Mouse (Mus musculus): ENCODE measurements around the gene Mcm2. TPM values are rescaled to one million over a fixed set of nuclear protein-coding genes. Genes with fewer than 3 reads are reported as not detected.

Mcm2 gene
- polyA plus RNA-seq, 1 experiment from 2014 or later: 101 TPM

DNA sequence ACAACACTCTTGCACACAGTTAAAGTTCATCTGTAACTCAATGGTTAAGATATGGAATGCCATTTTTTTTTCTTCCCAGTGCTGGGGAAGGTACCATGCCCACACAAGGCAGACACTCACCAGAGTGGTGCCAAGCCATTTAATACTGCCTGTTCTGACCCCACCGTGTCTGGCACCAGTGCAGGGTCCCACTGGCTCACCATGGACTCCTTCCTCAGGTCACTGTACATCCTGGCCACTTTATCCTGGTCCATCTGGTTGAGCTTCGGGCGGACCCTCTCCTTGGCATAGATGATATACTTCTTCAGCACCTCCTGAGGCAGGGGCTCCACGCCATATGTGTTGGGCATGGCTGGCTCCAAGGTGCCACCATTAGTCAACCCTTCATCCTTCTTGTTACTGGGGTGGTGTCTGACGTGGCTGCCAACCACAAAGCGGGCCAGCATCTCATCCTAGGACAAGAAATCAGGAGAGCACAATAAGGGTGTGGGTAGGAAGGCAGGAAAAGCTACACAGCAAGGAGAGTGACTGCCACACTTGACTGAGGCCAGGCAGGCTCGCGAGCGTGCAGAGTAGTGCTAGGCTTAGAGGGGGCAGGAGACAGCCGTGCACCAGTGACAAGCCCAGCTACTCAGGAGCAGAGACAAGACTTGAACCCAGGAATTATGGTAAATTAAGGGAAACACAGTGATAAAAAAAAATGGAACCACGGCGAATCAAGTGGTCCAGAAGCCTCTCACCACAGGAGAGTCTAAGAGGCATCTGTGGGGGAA lies 12.8 kb downstream of the Mcm2 start:
- Histone ChIP-seq H3K27me3 (replicated peaks; ENCODE audit: control insufficient read depth, insufficient read depth, low read length) (no peaks in the 10 kb centered on the region), H3K36me3 (ENCODE audit: control insufficient read depth, insufficient read depth, low read length) (peaks cover 25% of the 10 kb centered on the region), H3K4me2 (ENCODE audit: low read depth, low read length) (no peak overlapping the region), H3K9ac (ENCODE audit: low read depth, low read length) (no peak overlapping the region), H3K27ac (ENCODE audit: low read length) (no peak overlapping the region), H3K4me3 (ENCODE audit: low read length) (no peak overlapping the region), H3K4me1 (ENCODE audit: control insufficient read depth, insufficient read depth, low read length) (0 out of 2 replicates have a peak, but pooled peaks cover 4% of the 10 kb centered on the region), H3K9me3 (ENCODE audit: control insufficient read depth, low read length) (no peaks in the 10 kb centered on the region)
- 94% methylated on average over 12 of the region's 12 CpGs for WGBS
- ATAC-seq: no peak

DNA sequence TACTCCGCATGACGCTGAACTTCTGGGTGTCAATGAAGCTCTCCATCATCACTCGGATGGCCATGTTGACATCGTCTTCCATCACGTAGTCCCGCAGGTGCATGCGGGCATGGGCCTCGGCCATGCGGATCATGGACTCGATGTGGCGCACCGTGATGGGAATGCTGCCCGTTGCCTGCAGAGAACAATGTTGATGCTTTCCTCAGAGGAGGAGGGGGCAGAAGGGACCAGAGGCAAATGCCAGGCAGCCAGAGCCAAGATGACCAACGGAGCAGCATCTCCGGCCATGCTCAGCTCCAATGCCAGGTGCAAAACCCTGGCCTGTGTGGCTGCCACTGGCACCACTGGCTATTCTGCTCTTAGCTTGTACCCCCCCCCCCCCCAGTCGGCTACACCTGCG lies 13.9 kb downstream of the Mcm2 start:
- Histone ChIP-seq H3K9ac (ENCODE audit: low read depth, low read length) (no peak overlapping the region), H3K27me3 (replicated peaks; ENCODE audit: control insufficient read depth, insufficient read depth, low read length) (no peaks in the 10 kb centered on the region), H3K4me2 (ENCODE audit: low read depth, low read length) (no peak overlapping the region), H3K4me1 (ENCODE audit: control insufficient read depth, insufficient read depth, low read length) (0 out of 2 replicates have a peak, but pooled peaks cover 4% of the 10 kb centered on the region), H3K4me3 (ENCODE audit: low read length) (no peak overlapping the region), H3K9me3 (ENCODE audit: control insufficient read depth, low read length) (no peaks in the 10 kb centered on the region), H3K27ac (ENCODE audit: low read length) (no peak overlapping the region), H3K36me3 (ENCODE audit: control insufficient read depth, insufficient read depth, low read length) (peaks cover 25% of the 10 kb centered on the region)
- WGBS: 95% methylated on average over 17 of the region's 17 CpGs
- ATAC-seq: no peak

DNA sequence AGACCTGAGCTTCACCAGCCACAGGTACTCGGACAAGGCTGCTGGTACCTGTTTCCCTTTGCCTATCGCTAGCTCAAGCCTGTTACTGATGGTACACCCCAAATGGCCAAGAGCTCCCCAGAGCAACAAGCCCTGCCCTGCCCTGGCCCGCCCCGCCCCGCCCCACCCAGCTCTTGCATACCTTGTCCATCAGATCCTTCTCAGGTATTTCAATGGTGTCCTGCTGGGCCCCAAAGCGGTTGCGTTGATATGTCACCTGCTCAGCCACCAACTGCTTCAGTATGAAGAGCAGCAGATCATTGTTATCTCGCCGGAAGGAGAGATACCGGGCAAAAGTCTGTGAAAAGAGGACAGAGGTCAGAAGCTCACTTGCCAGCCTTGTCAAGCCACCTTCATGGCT lies 14.4 kb downstream of the Mcm2 start:
- no peaks in the 10 kb centered on the region for H3K27me3 ChIP-seq (replicated peaks; ENCODE audit: control insufficient read depth, insufficient read depth, low read length)
- ATAC-seq: peak; percentile 59
- 0 out of 2 replicates have a peak, but pooled peaks cover 4% of the 10 kb centered on the region for H3K4me1 ChIP-seq (ENCODE audit: control insufficient read depth, insufficient read depth, low read length)
- no peak overlapping the region for H3K27ac ChIP-seq (ENCODE audit: low read length)
- H3K4me2 ChIP-seq (ENCODE audit: low read depth, low read length): no peak overlapping the region
- peaks cover 25% of the 10 kb centered on the region for H3K36me3 ChIP-seq (ENCODE audit: control insufficient read depth, insufficient read depth, low read length)
- no peaks in the 10 kb centered on the region for H3K9me3 ChIP-seq (ENCODE audit: control insufficient read depth, low read length)
- no peak overlapping the region for H3K9ac ChIP-seq (ENCODE audit: low read depth, low read length)
- H3K4me3 ChIP-seq (ENCODE audit: low read length): no peak overlapping the region
- WGBS: 82% methylated on average over 10 of the region's 10 CpGs

DNA sequence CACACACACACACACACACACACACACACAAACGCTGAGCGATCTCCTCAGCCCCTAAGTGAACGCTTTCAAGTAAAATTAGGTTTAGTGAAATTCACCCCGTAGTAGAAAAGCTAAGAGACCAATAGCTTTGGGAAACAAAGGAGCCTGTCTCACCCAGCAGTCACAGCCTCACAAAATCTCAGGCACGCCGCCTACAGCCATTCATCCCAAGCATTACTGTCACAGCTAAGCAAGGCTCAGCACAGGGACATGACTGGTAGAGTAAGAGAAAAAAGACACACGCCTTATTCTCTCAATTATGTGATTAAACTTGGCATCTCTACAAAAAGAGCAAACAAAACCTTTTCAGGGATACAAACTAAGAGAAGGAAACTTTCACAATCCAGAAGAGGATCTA lies 17.2 kb downstream of the Mcm2 start:
- Histone ChIP-seq H3K36me3 (ENCODE audit: control insufficient read depth, insufficient read depth, low read length) (peaks cover 5% of the 10 kb centered on the region; the same call in 1 of the 2 replicates), H3K4me1 (ENCODE audit: control insufficient read depth, insufficient read depth, low read length) (0 out of 2 replicates have a peak, but pooled peaks cover 4% of the 10 kb centered on the region), H3K9ac (ENCODE audit: low read depth, low read length) (no peak overlapping the region), H3K9me3 (ENCODE audit: control insufficient read depth, low read length) (no peaks in the 10 kb centered on the region), H3K4me3 (ENCODE audit: low read length) (no peak overlapping the region), H3K4me2 (ENCODE audit: low read depth, low read length) (no peak overlapping the region), H3K27me3 (replicated peaks; ENCODE audit: control insufficient read depth, insufficient read depth, low read length) (no peaks in the 10 kb centered on the region), H3K27ac (ENCODE audit: low read length) (no peak overlapping the region)
- WGBS: 81% methylated on average over 7 of the region's 7 CpGs
- ATAC-seq: no peak

DNA sequence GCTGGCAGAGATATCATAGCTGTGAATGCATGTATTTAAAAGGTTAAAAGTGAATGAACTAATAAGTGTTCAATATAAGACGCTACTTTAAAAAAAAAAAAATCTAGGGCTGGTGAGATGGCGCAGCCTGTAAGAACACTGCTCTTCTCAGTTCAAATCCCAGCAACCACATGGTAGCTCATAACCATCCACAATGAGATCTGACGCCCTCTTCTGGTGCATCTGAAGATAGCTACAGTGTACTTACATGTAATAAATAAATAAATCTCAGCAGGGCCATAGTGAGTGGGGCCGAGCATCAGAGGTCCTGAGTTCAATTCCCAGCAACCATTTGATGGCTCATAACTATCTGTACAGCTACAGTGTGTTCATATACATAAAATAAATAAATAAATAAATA lies 19.1 kb downstream of the Mcm2 start:
- peaks cover 6% of the 10 kb centered on the region; the same call in 1 of the 2 replicates for H3K27me3 ChIP-seq (replicated peaks; ENCODE audit: control insufficient read depth, insufficient read depth, low read length)
- no peak overlapping the region for H3K27ac ChIP-seq (ENCODE audit: low read length)
- H3K36me3 ChIP-seq (ENCODE audit: control insufficient read depth, insufficient read depth, low read length): no peaks in the 10 kb centered on the region
- H3K4me2 ChIP-seq (ENCODE audit: low read depth, low read length): no peak overlapping the region
- 62% methylated on average over 4 of the region's 4 CpGs for WGBS
- no peaks in the 10 kb centered on the region for H3K9me3 ChIP-seq (ENCODE audit: control insufficient read depth, low read length)
- no peak overlapping the region for H3K9ac ChIP-seq (ENCODE audit: low read depth, low read length)
- no peak for ATAC-seq
- H3K4me1 ChIP-seq (ENCODE audit: control insufficient read depth, insufficient read depth, low read length): peaks cover 5% of the 10 kb centered on the region
- no peak overlapping the region for H3K4me3 ChIP-seq (ENCODE audit: low read length)

DNA sequence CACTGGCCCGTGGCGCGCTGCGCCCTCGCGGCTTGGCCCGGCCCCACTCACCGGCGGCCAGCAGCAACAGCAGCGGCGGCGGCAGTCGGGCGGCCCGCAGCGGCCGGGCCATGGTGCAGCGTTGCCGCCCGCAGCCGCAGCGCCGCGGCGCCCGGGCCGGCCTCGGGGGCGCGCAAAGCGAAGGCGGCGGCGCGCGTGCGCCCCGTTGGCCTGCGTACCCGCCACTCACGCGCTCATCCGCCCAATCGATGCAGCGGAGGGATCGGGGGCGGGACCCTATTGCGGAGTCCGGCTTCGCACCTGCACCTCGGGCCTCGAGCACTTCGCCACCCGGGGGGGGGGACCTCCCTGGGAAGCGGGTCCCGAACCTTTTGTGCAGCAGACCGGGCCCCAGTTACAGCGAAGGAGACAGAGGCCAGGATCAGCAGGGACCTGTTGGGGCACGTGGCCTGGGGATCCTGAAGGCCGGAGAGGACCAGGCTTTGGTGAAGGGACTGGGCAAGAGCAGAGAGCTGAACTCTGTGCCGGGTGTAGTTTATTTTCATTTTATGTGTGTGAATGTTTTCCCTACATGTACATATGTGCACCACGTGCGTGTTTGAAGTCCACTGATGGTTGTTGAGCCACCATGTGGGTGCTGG lies 23.6 kb downstream of the Mcm2 start, which contains the start of gene Podxl2:
Podxl2 (minus strand) TSS at position 177 of the 641 bp plus-strand sequence.
- H3K36me3 ChIP-seq (ENCODE audit: control insufficient read depth, insufficient read depth, low read length): no peaks in the 10 kb centered on the region
- peaks cover 16% of the 10 kb centered on the region; the same call in 1 of the 2 replicates for H3K27me3 ChIP-seq (replicated peaks; ENCODE audit: control insufficient read depth, insufficient read depth, low read length)
- peak within 1 kb of the TSS; percentile 75 for H3K4me3 ChIP-seq (ENCODE audit: low read length)
- ATAC-seq: peak; percentile 81
- no peak within 1 kb of the TSS for H3K27ac ChIP-seq (ENCODE audit: low read length)
- H3K4me2 ChIP-seq (ENCODE audit: low read depth, low read length): peak within 1 kb of the TSS; percentile 99
- H3K9ac ChIP-seq (ENCODE audit: low read depth, low read length): peak within 1 kb of the TSS; percentile 78
- no peaks in the 10 kb centered on the region for H3K9me3 ChIP-seq (ENCODE audit: control insufficient read depth, low read length)
- 9% methylated on average over 45 of the region's 63 CpGs for WGBS
- peaks cover 24% of the 10 kb centered on the region for H3K4me1 ChIP-seq (ENCODE audit: control insufficient read depth, insufficient read depth, low read length)

GRCm38 (mm10) chr6:88873965-88874867 lies 24.4 kb downstream of the Mcm2 start:
- H3K27ac ChIP-seq (ENCODE audit: low read length): no peak overlapping the region
- peak overlapping the region; percentile 78 for H3K9ac ChIP-seq (ENCODE audit: low read depth, low read length)
- peak overlapping the region; percentile 99 for H3K4me2 ChIP-seq (ENCODE audit: low read depth, low read length)
- peak overlapping the region; percentile 75 for H3K4me3 ChIP-seq (ENCODE audit: low read length)
- ATAC-seq: peak; percentile 58
- peaks cover 24% of the 10 kb centered on the region for H3K4me1 ChIP-seq (ENCODE audit: control insufficient read depth, insufficient read depth, low read length)
- 2% methylated on average over 70 of the region's 74 CpGs for whole genome bisulfite sequencing
- no peaks in the 10 kb centered on the region for H3K9me3 ChIP-seq (ENCODE audit: control insufficient read depth, low read length)
- H3K36me3 ChIP-seq (ENCODE audit: control insufficient read depth, insufficient read depth, low read length): no peaks in the 10 kb centered on the region
- peaks cover 16% of the 10 kb centered on the region; the same call in 1 of the 2 replicates for H3K27me3 ChIP-seq (replicated peaks; ENCODE audit: control insufficient read depth, insufficient read depth, low read length)

- Histone ChIP-seq H3K27me3 (replicated peaks; ENCODE audit: control insufficient read depth, insufficient read depth, low read length) (peaks cover 16% of the 10 kb centered on the region; the same call in 1 of the 2 replicates), H3K9me3 (ENCODE audit: control insufficient read depth, low read length) (no peaks in the 10 kb centered on the region), H3K36me3 (ENCODE audit: control insufficient read depth, insufficient read depth, low read length) (no peaks in the 10 kb centered on the region), H3K4me1 (ENCODE audit: control insufficient read depth, insufficient read depth, low read length) (peaks cover 24% of the 10 kb centered on the region), H3K27ac (ENCODE audit: low read length) (no peak overlapping the region), H3K4me2 (ENCODE audit: low read depth, low read length) (no peak overlapping the region), H3K9ac (ENCODE audit: low read depth, low read length) (no peak overlapping the region), H3K4me3 (ENCODE audit: low read length) (no peak overlapping the region)
- WGBS: 47% methylated on average over 5 of the region's 7 CpGs
- no peak for ATAC-seq
Measured at GRCm38 (mm10) chr6:88872811-88873210, 25.8 kb downstream of the Mcm2 start.

GRCm38 (mm10) chr6:88871546-88871945 lies 27.0 kb downstream of the Mcm2 start:
- Histone ChIP-seq H3K4me1 (ENCODE audit: control insufficient read depth, insufficient read depth, low read length) (peaks cover 24% of the 10 kb centered on the region), H3K9me3 (ENCODE audit: control insufficient read depth, low read length) (no peaks in the 10 kb centered on the region), H3K9ac (ENCODE audit: low read depth, low read length) (no peak overlapping the region), H3K27ac (ENCODE audit: low read length) (no peak overlapping the region), H3K4me3 (ENCODE audit: low read length) (no peak overlapping the region), H3K27me3 (replicated peaks; ENCODE audit: control insufficient read depth, insufficient read depth, low read length) (peaks cover 16% of the 10 kb centered on the region; the same call in 1 of the 2 replicates), H3K36me3 (ENCODE audit: control insufficient read depth, insufficient read depth, low read length) (no peaks in the 10 kb centered on the region), H3K4me2 (ENCODE audit: low read depth, low read length) (no peak overlapping the region)
- no peak for ATAC-seq
- WGBS: 32% methylated on average over 8 of the region's 8 CpGs

Data from intestine, embryonic 16.5 days (tissue).